Mouse (Mus musculus): ENCODE results near the gene Slc51a. TPM values are rescaled to one million over a fixed set of nuclear protein-coding genes. Genes with fewer than 3 reads are reported as not detected.
"Not testable (repeated sequence)": the region's sequence is repeated elsewhere in the genome, so short reads cannot be mapped to it uniquely, and the experiment has no call there.

Slc51a gene
- polyA plus RNA-seq, 1 experiment = 0.14 TPM

- Histone ChIP-seq H3K79me3 (ENCODE audit: low read depth) (no peaks in the 10 kb centered on the region), H3K4me3 (ENCODE audit: insufficient read depth, poor library complexity, severe bottlenecking) (no peak overlapping the region)
Measured at GRCm38 (mm10) chr16:32499430-32500037, 11.9 kb upstream of the Slc51a start.

DNA sequence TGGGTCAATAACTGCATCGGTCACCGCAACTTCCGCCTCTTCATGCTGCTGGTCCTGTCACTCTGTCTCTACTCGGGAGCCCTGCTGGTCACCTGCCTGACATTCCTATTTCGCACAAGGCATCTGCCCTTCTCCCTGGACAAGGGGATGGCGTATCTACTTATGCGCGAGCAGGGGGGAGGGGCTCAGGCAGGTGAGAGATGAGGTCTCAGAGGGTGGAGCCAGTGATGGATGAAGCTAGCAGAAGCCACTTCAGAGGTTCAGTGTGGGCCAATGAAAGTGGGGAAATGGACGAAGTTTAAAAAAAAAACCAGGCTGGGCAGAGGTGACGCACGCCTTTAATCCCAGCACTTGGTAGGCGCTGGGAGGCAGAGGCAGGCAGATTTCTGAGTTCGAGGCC is 11.3 kb upstream of the Slc51a start:
- no peak overlapping the region for H3ac ChIP-seq (ENCODE audit: control insufficient read depth, insufficient read length, low read depth)
- no peak for TF ChIP-seq MYOG (IDR thresholded peaks at IDR 0.05; ENCODE audit: control insufficient read depth, extremely low read depth, insufficient read length)
- no peak for TF ChIP-seq USF1 (IDR thresholded peaks at IDR 0.05; ENCODE audit: low read depth)
- TF ChIP-seq MAX (IDR thresholded peaks at IDR 0.05) = no peak
- no peak for TF ChIP-seq FOSL1 (IDR thresholded peaks at IDR 0.05; ENCODE audit: insufficient read depth, low read length, poor library complexity, severe bottlenecking)
- no peak for TF ChIP-seq MYOD1 (IDR thresholded peaks at IDR 0.05; ENCODE audit: control insufficient read depth, insufficient read length, low read depth)
- TF ChIP-seq CTCF (IDR thresholded peaks at IDR 0.05; ENCODE audit: control insufficient read depth, insufficient read depth, insufficient read length) = no peak
- no peak for TF ChIP-seq CEBPB (IDR thresholded peaks at IDR 0.05; ENCODE audit: low read depth)
- no peaks in the 10 kb centered on the region for H3K79me3 ChIP-seq (ENCODE audit: low read depth)
- peaks cover 14% of the 10 kb centered on the region for H3K27me3 ChIP-seq (ENCODE audit: control insufficient read depth, insufficient read depth, insufficient read length)
- no peak overlapping the region for H3K4me3 ChIP-seq (ENCODE audit: insufficient read depth, poor library complexity, severe bottlenecking)
- no peaks in the 10 kb centered on the region for H3K79me2 ChIP-seq (ENCODE audit: control insufficient read depth, insufficient read depth)
- H3K36me3 ChIP-seq (ENCODE audit: control insufficient read depth, insufficient read depth) = no peaks in the 10 kb centered on the region

More at GRCm38 (mm10) chr16:32499430-32500037, 11.9 kb upstream of the Slc51a start:
- peak; percentile 88 for TF ChIP-seq CTCF (IDR thresholded peaks at IDR 0.05; ENCODE audit: control insufficient read depth, insufficient read depth, insufficient read length)
- TF ChIP-seq FOSL1 (IDR thresholded peaks at IDR 0.05; ENCODE audit: insufficient read depth, low read length, poor library complexity, severe bottlenecking) = no peak
- Histone ChIP-seq H3ac (ENCODE audit: control insufficient read depth, insufficient read length, low read depth) (no peak overlapping the region), H3K27me3 (ENCODE audit: control insufficient read depth, insufficient read depth, insufficient read length) (peaks cover 14% of the 10 kb centered on the region), H3K79me2 (ENCODE audit: control insufficient read depth, insufficient read depth) (no peaks in the 10 kb centered on the region), H3K36me3 (ENCODE audit: control insufficient read depth, insufficient read depth) (no peaks in the 10 kb centered on the region)

DNA sequence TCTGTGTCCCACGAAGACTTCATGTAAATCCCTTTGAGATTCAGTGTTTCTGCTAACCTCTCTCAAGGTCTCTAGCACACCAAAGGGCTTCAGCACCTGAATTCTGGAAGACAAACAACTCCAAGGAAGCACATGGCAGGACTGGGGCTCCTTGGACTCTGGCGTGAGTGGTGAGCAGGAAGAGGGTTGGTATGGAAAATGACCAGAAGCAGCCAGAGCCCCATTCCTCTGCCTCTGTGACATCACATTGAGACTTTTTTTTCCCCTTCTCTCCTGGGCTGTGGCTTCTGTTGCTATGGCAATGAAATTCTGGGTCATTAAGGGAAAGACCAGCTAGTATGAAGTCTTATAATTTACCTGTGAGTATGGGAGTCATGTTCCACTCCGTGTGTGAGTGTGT is 8.3 kb upstream of the Slc51a start, which contains the start of gene Zdhhc19:
Gene Zdhhc19, plus strand, starts transcription at position 301 of the 400 bp plus-strand sequence.
- Histone ChIP-seq H3K79me3 (ENCODE audit: low read depth) (no peaks in the 10 kb centered on the region), H3K27me3 (ENCODE audit: control insufficient read depth, insufficient read depth, insufficient read length) (peaks cover 3% of the 10 kb centered on the region), H3ac (ENCODE audit: control insufficient read depth, insufficient read length, low read depth) (no peak within 1 kb of the TSS), H3K79me2 (ENCODE audit: control insufficient read depth, insufficient read depth) (no peaks in the 10 kb centered on the region), H3K4me3 (ENCODE audit: insufficient read depth, poor library complexity, severe bottlenecking) (no peak within 1 kb of the TSS), H3K36me3 (ENCODE audit: control insufficient read depth, insufficient read depth) (no peaks in the 10 kb centered on the region)
- TF ChIP-seq FOSL1 (IDR thresholded peaks at IDR 0.05; ENCODE audit: insufficient read depth, low read length, poor library complexity, severe bottlenecking) = no peak

- not testable (repeated sequence) for H3K4me3 ChIP-seq (ENCODE audit: insufficient read depth, poor library complexity, severe bottlenecking); H3K79me2 ChIP-seq (ENCODE audit: control insufficient read depth, insufficient read depth); H3K27me3 ChIP-seq (ENCODE audit: control insufficient read depth, insufficient read depth, insufficient read length); H3K36me3 ChIP-seq (ENCODE audit: control insufficient read depth, insufficient read depth); H3K79me3 ChIP-seq (ENCODE audit: low read depth); H3ac ChIP-seq (ENCODE audit: control insufficient read depth, insufficient read length, low read depth)
Measured at GRCm38 (mm10) chr16:32494371-32494770, 6.7 kb upstream of the Slc51a start.

DNA sequence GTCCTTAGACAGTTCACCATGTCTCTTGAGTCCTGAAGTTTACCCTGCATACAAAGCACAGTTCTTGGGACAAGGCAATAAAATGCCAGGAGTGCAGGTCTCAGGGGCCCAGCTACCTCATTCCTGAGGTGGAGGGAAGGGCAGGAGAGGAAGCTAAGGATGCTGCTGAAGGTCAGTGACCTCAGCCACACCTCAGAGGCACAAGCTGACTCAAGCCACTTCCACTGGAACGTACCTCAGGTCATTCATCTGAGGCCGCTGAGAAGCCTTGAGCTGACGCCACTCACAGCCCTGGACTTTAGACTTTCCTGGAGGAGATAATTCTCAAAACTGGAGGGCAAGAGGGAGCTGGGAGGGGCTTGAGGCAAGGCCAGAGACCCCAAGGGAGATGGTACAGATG is 1.3 kb upstream of the Slc51a start:
- H3K4me3 ChIP-seq (ENCODE audit: insufficient read depth, poor library complexity, severe bottlenecking) = no peak overlapping the region
- no peak overlapping the region for H3ac ChIP-seq (ENCODE audit: control insufficient read depth, insufficient read length, low read depth)
- TF ChIP-seq MAX (IDR thresholded peaks at IDR 0.05) = no peak
- no peak for TF ChIP-seq MYOD1 (IDR thresholded peaks at IDR 0.05; ENCODE audit: control insufficient read depth, insufficient read length, low read depth)
- H3K27me3 ChIP-seq (ENCODE audit: control insufficient read depth, insufficient read depth, insufficient read length) = peaks cover 8% of the 10 kb centered on the region
- no peaks in the 10 kb centered on the region for H3K79me3 ChIP-seq (ENCODE audit: low read depth)
- no peaks in the 10 kb centered on the region for H3K36me3 ChIP-seq (ENCODE audit: control insufficient read depth, insufficient read depth)
- H3K79me2 ChIP-seq (ENCODE audit: control insufficient read depth, insufficient read depth) = no peaks in the 10 kb centered on the region

DNA sequence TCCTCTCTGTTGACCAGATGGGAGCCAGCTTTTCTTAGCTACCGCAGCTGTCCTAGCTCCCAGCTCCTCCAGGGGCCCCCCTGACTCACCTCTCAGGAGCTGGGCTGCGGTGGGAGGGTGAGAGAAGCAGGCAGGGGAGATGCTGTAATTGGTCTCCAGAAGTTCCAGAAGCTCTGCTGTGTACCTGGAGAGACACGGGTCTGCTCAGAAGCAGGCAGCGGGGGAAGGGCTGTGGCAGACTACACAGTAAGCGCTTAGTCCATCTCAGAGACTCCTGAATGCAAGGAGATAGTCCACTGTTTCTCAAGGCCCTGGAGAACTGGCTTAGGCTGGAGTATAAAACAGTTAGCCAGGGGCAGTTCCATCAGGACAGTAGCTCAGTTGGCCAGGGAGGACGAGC is 1.6 kb downstream of the Slc51a start:
- H3ac ChIP-seq (ENCODE audit: control insufficient read depth, insufficient read length, low read depth) = no peak overlapping the region
- H3K4me3 ChIP-seq (ENCODE audit: insufficient read depth, poor library complexity, severe bottlenecking) = no peak overlapping the region
- no peaks in the 10 kb centered on the region for H3K79me3 ChIP-seq (ENCODE audit: low read depth)
- no peak for TF ChIP-seq CEBPB (IDR thresholded peaks at IDR 0.05; ENCODE audit: low read depth)
- TF ChIP-seq MYOG (IDR thresholded peaks at IDR 0.05; ENCODE audit: control insufficient read depth, extremely low read depth, insufficient read length) = no peak
- no peak for TF ChIP-seq MYOD1 (IDR thresholded peaks at IDR 0.05; ENCODE audit: control insufficient read depth, insufficient read length, low read depth)
- no peak for TF ChIP-seq FOSL1 (IDR thresholded peaks at IDR 0.05; ENCODE audit: insufficient read depth, low read length, poor library complexity, severe bottlenecking)
- H3K79me2 ChIP-seq (ENCODE audit: control insufficient read depth, insufficient read depth) = no peaks in the 10 kb centered on the region
- H3K36me3 ChIP-seq (ENCODE audit: control insufficient read depth, insufficient read depth) = no peaks in the 10 kb centered on the region
- H3K27me3 ChIP-seq (ENCODE audit: control insufficient read depth, insufficient read depth, insufficient read length) = peaks cover 18% of the 10 kb centered on the region

GRCm38 (mm10) chr16:32485209-32485608 is 2.5 kb downstream of the Slc51a start:
- no peak overlapping the region for H3ac ChIP-seq (ENCODE audit: control insufficient read depth, insufficient read length, low read depth)
- no peaks in the 10 kb centered on the region for H3K79me2 ChIP-seq (ENCODE audit: control insufficient read depth, insufficient read depth)
- H3K4me3 ChIP-seq (ENCODE audit: insufficient read depth, poor library complexity, severe bottlenecking) = no peak overlapping the region
- no peaks in the 10 kb centered on the region for H3K36me3 ChIP-seq (ENCODE audit: control insufficient read depth, insufficient read depth)
- H3K79me3 ChIP-seq (ENCODE audit: low read depth) = no peaks in the 10 kb centered on the region
- H3K27me3 ChIP-seq (ENCODE audit: control insufficient read depth, insufficient read depth, insufficient read length) = peaks cover 18% of the 10 kb centered on the region
- no peak for TF ChIP-seq FOSL1 (IDR thresholded peaks at IDR 0.05; ENCODE audit: insufficient read depth, low read length, poor library complexity, severe bottlenecking)
- TF ChIP-seq MYOD1 (IDR thresholded peaks at IDR 0.05; ENCODE audit: control insufficient read depth, insufficient read length, low read depth) = no peak
- TF ChIP-seq CTCF (IDR thresholded peaks at IDR 0.05; ENCODE audit: control insufficient read depth, insufficient read depth, insufficient read length) = no peak
- TF ChIP-seq MAX (IDR thresholded peaks at IDR 0.05) = no peak
- TF ChIP-seq MYOG (IDR thresholded peaks at IDR 0.05; ENCODE audit: control insufficient read depth, extremely low read depth, insufficient read length) = no peak
- no peak for TF ChIP-seq CEBPB (IDR thresholded peaks at IDR 0.05; ENCODE audit: low read depth)
- no peak for TF ChIP-seq USF1 (IDR thresholded peaks at IDR 0.05; ENCODE audit: low read depth)

Measured in C2C12 (cell line).